Mouse (Mus musculus): Measurements from ENCODE around the gene Prrx1.

Prrx1 gene

GRCm38 (mm10) chr1:163311006-163311836 is 2.3 kb downstream of the Prrx1 start:
- no peak for DNase-seq (ENCODE audit: low read depth)

GRCm38 (mm10) chr1:163310023-163310754 is 3.3 kb downstream of the Prrx1 start:
- DNase-seq (ENCODE audit: low read depth): no peak

GRCm38 (mm10) chr1:163309466-163309865 is 4.0 kb downstream of the Prrx1 start:
- DNase-seq (ENCODE audit: low read depth): no peak

- no peak for DNase-seq (ENCODE audit: low read depth)
Measured at GRCm38 (mm10) chr1:163308631-163309030, 4.9 kb downstream of the Prrx1 start.

- no peak for DNase-seq (ENCODE audit: low read depth)
Measured at GRCm38 (mm10) chr1:163307706-163308105, 5.8 kb downstream of the Prrx1 start.

- DNase-seq (ENCODE audit: low read depth): no peak
Measured at GRCm38 (mm10) chr1:163305956-163306355, 7.6 kb downstream of the Prrx1 start.

- no peak for DNase-seq (ENCODE audit: low read depth)
Measured at GRCm38 (mm10) chr1:163304837-163305236, 8.7 kb downstream of the Prrx1 start.

- DNase-seq (ENCODE audit: low read depth): no peak
Measured at GRCm38 (mm10) chr1:163302292-163302691, 11.2 kb downstream of the Prrx1 start.

GRCm38 (mm10) chr1:163293152-163293551 is 20.4 kb downstream of the Prrx1 start:
- DNase-seq (ENCODE audit: low read depth): no peak

- DNase-seq (ENCODE audit: low read depth): no peak
Measured at GRCm38 (mm10) chr1:163291925-163292324, 21.6 kb downstream of the Prrx1 start.

- DNase-seq (ENCODE audit: low read depth): no peak
Measured at GRCm38 (mm10) chr1:163289131-163289530, 24.4 kb downstream of the Prrx1 start.

- no peak for DNase-seq (ENCODE audit: low read depth)
Measured at GRCm38 (mm10) chr1:163285539-163285938, 28.0 kb downstream of the Prrx1 start.

- DNase-seq (ENCODE audit: low read depth): no peak
Measured at GRCm38 (mm10) chr1:163285136-163285535, 28.4 kb downstream of the Prrx1 start.

- no peak for DNase-seq (ENCODE audit: low read depth)
Measured at GRCm38 (mm10) chr1:163283980-163284635, 29.4 kb downstream of the Prrx1 start.

GRCm38 (mm10) chr1:163281450-163282198 is 31.9 kb downstream of the Prrx1 start:
- no peak for DNase-seq (ENCODE audit: low read depth)

GRCm38 (mm10) chr1:163280842-163281122 is 32.7 kb downstream of the Prrx1 start:
- DNase-seq (ENCODE audit: low read depth): no peak

- DNase-seq (ENCODE audit: low read depth): no peak
Measured at GRCm38 (mm10) chr1:163280097-163280841, 33.2 kb downstream of the Prrx1 start.

- no peak for DNase-seq (ENCODE audit: low read depth)
Measured at GRCm38 (mm10) chr1:163277069-163277468, 36.4 kb downstream of the Prrx1 start.

- no peak for DNase-seq (ENCODE audit: low read depth)
Measured at GRCm38 (mm10) chr1:163274919-163275318, 38.6 kb downstream of the Prrx1 start.

GRCm38 (mm10) chr1:163273132-163273531 is 40.4 kb downstream of the Prrx1 start:
- DNase-seq (ENCODE audit: low read depth): no peak

GRCm38 (mm10) chr1:163266853-163267538 is 46.5 kb downstream of the Prrx1 start:
- no peak for DNase-seq (ENCODE audit: low read depth)

All from c-Kit-positive CD71-positive TER-119-negative erythroid progenitor cells, embryonic 14.5 days (primary cell).